Mouse (Mus musculus) forebrain, embryonic 14.5 days (tissue): ENCODE results near the gene Lrrc25. TPM values are rescaled to one million over a fixed set of nuclear protein-coding genes. Genes with fewer than 3 reads are reported as not detected.

ENCODE experiments used
- ATAC-seq: fragments of 200-750 bp; cut with Nextera tagmentation; 2 replicates; pipeline ENCODE4 v1.8.0; 2017; ENCODE audit warnings: mild to moderate bottlenecking, moderate library complexity
- DNase-seq: peaks from one replicate; pipeline ENCODE4 v3.0.0-alpha.2; 2015; ENCODE audit warnings: low spot score
- H3K27ac ChIP-seq: fragments of 300-500 bp; sonication (generic); 2 replicates; pipeline ENCODE4 v1.5.1; 2014; ENCODE audit warnings: low read depth, mild to moderate bottlenecking, control low read depth, low read length, moderate library complexity
- H3K27me3 ChIP-seq: fragments of 300-500 bp; sonication (generic); replicated peaks from 2 replicates; pipeline ENCODE4 v1.6.1; 2014; ENCODE audit warnings: low read length, control low read depth, mixed read lengths; ENCODE audit not compliant: control insufficient read depth, insufficient read depth
- H3K36me3 ChIP-seq: fragments of 300-500 bp; sonication (generic); 2 replicates; pipeline ENCODE4 v1.6.1; 2014; ENCODE audit warnings: low read length, control low read depth; ENCODE audit not compliant: control insufficient read depth, insufficient read depth
- H3K4me1 ChIP-seq: fragments of 300-500 bp; sonication (generic); 2 replicates; pipeline ENCODE4 v1.6.1; 2014; ENCODE audit warnings: antibody characterized with exemption, low read length, control low read depth; ENCODE audit not compliant: control insufficient read depth, insufficient read depth
- H3K4me2 ChIP-seq: fragments of 300-500 bp; sonication (generic); 2 replicates; pipeline ENCODE4 v1.6.1; 2014; ENCODE audit warnings: mild to moderate bottlenecking, control low read depth, low read length
- H3K4me3 ChIP-seq: fragments of 300-500 bp; sonication (generic); 2 replicates; pipeline ENCODE4 v1.5.1; 2014; ENCODE audit warnings: low read depth, low read length, control low read depth
- H3K9ac ChIP-seq: fragments of 300-500 bp; sonication (generic); 2 replicates; pipeline ENCODE4 v1.6.1; 2014; ENCODE audit warnings: mild to moderate bottlenecking, low read length, control low read depth, moderate library complexity
- H3K9me3 ChIP-seq: fragments of 300-500 bp; sonication (generic); replicated peaks from 2 replicates; pipeline ENCODE4 v1.6.1; 2016; ENCODE audit warnings: low read length, control low read depth, mixed read lengths; ENCODE audit not compliant: control insufficient read depth
- WGBS: fragments of 180-500 bp; shearing (Covaris S2); extraction: QIAGEN DNeasy Blood & Tissue Kit; methylation state at CpG from one replicate; pipeline ENCODE4 v1.1.7; 2014; 5-methylcytosine and 5-hydroxymethylcytosine counted together
- polyA plus RNA-seq: library from polyadenylated mRNA; unstranded; fragments of >200 nt; fragmentation: Nextera tagmentation; extraction: Ambion mirVana; gene quantifications from 2 replicates; pipeline ENCODE4 v1.2.1, GENCODE M21; 2014

The Lrrc25 gene
- polyA plus RNA-seq, 1 experiment from 2014 or later: 1.9 TPM

DNA sequence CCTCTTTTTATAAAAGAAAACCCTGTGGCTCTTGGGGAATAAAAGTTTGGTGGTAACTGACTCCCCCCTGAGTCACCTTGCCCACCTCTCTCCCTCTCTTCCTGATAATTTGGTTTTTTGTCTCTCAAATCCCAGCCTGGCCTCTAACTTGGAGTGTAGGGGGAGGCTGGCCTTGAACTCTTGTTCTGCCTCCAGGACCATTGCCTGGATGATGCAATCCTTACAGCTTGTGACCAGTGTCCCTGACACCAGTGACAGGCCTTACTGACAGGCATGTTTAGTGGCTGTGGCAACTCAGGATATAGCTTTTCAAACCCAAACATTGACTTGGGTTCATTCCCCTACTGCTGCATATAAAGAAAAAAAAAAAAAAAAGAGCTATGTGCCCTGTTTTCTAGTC is 30.8 kb downstream of the Lrrc25 start:
- Histone ChIP-seq H3K36me3 (peaks cover 25% of the 10 kb centered on the region), H3K4me2 (no peak overlapping the region), H3K4me1 (peaks cover 7% of the 10 kb centered on the region), H3K27ac (no peak overlapping the region), H3K9ac (0 out of 2 replicates have a peak overlapping the region, but pooled peaks have one; percentile 21), H3K9me3 (no peaks in the 10 kb centered on the region), H3K27me3 (no peaks in the 10 kb centered on the region; the same call in 1 of the 2 replicates), H3K4me3 (no peak overlapping the region)
- ATAC-seq (no peak), DNase-seq (no peak)

GRCm38 (mm10) chr8:70647343-70648163 is 31.6 kb downstream of the Lrrc25 start:
- 71% methylated on average over 8 of the region's 8 CpGs for whole genome bisulfite sequencing

GRCm38 (mm10) chr8:70648164-70648442 is 32.1 kb downstream of the Lrrc25 start:
- H3K36me3 ChIP-seq: peaks cover 33% of the 10 kb centered on the region
- H3K4me2 ChIP-seq: no peak overlapping the region
- WGBS: 78% methylated on average over 1 of the region's 1 CpGs
- ATAC-seq (no peak), DNase-seq (no peak)
- no peak overlapping the region for H3K9ac ChIP-seq
- no peaks in the 10 kb centered on the region; the same call in 1 of the 2 replicates for H3K27me3 ChIP-seq
- no peaks in the 10 kb centered on the region for H3K9me3 ChIP-seq
- H3K27ac ChIP-seq: no peak overlapping the region
- H3K4me3 ChIP-seq: no peak overlapping the region
- H3K4me1 ChIP-seq: peaks cover 7% of the 10 kb centered on the region

More at GRCm38 (mm10) chr8:70647343-70648163, 31.6 kb downstream of the Lrrc25 start:
- Histone ChIP-seq H3K4me2 (no peak overlapping the region), H3K27ac (no peak overlapping the region), H3K4me1 (peaks cover 7% of the 10 kb centered on the region), H3K4me3 (no peak overlapping the region), H3K9me3 (no peaks in the 10 kb centered on the region), H3K9ac (peak overlapping the region; percentile 35; the same call in 1 of the 2 replicates), H3K36me3 (peaks cover 32% of the 10 kb centered on the region), H3K27me3 (no peaks in the 10 kb centered on the region; the same call in 1 of the 2 replicates)
- DNase-seq (no peak), ATAC-seq (no peak)

- peaks cover 7% of the 10 kb centered on the region for H3K4me1 ChIP-seq
- no peaks in the 10 kb centered on the region; the same call in 1 of the 2 replicates for H3K27me3 ChIP-seq
- ATAC-seq: peak; percentile 21
- peak overlapping the region; percentile 61; the same call in 1 of the 2 replicates for H3K27ac ChIP-seq
- no peak overlapping the region for H3K4me2 ChIP-seq
- H3K4me3 ChIP-seq: no peak overlapping the region
- H3K9ac ChIP-seq: no peak overlapping the region
- peaks cover 34% of the 10 kb centered on the region for H3K36me3 ChIP-seq
- 46% methylated on average over 3 of the region's 3 CpGs for WGBS
- H3K9me3 ChIP-seq: no peaks in the 10 kb centered on the region
- DNase-seq: no peak
Observed at GRCm38 (mm10) chr8:70648921-70649320, 33.0 kb downstream of the Lrrc25 start.

- H3K27ac ChIP-seq: peak overlapping the region; percentile 61; the same call in 1 of the 2 replicates
- no peaks in the 10 kb centered on the region; the same call in 1 of the 2 replicates for H3K27me3 ChIP-seq
- no peak overlapping the region for H3K9ac ChIP-seq
- peaks cover 37% of the 10 kb centered on the region for H3K36me3 ChIP-seq
- H3K4me2 ChIP-seq: no peak overlapping the region
- ATAC-seq (peak; percentile 64), DNase-seq (peak; percentile 91)
- no peaks in the 10 kb centered on the region for H3K9me3 ChIP-seq
- H3K4me1 ChIP-seq: peaks cover 7% of the 10 kb centered on the region
- WGBS: 41% methylated on average over 4 of the region's 4 CpGs
- no peak overlapping the region for H3K4me3 ChIP-seq
Observed at GRCm38 (mm10) chr8:70649324-70649723, 33.4 kb downstream of the Lrrc25 start.

DNA sequence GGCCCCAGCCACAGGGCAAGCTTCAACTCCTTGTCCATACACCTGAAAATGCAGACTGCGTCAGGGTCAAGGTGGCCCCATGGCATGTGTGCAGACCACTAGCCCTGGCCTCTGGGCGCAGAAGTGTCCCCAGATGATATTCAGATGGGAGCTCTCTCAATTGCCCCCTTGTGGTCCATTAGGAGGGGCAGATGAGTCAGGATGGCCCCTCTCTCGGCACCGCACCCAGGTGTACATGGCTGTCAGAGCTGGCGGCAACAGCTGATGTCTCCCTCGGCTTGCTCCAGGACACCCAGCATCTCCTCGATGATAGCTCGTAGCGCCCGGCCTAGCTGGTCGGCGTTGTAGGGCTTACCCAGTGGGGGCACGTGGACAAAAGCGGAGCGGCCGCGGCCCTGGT is 34.4 kb downstream of the Lrrc25 start:
- Histone ChIP-seq H3K4me1 (peaks cover 8% of the 10 kb centered on the region), H3K27ac (peak overlapping the region; percentile 17; the same call in 1 of the 2 replicates), H3K36me3 (peaks cover 47% of the 10 kb centered on the region), H3K9ac (no peak overlapping the region), H3K27me3 (no peaks in the 10 kb centered on the region), H3K4me3 (no peak overlapping the region), H3K4me2 (no peak overlapping the region), H3K9me3 (no peaks in the 10 kb centered on the region)
- DNase-seq (no peak), ATAC-seq (no peak)
- WGBS: 96% methylated on average over 17 of the region's 17 CpGs

- DNase-seq: no peak
Observed at GRCm38 (mm10) chr8:70653226-70653625, 37.3 kb downstream of the Lrrc25 start.

DNA sequence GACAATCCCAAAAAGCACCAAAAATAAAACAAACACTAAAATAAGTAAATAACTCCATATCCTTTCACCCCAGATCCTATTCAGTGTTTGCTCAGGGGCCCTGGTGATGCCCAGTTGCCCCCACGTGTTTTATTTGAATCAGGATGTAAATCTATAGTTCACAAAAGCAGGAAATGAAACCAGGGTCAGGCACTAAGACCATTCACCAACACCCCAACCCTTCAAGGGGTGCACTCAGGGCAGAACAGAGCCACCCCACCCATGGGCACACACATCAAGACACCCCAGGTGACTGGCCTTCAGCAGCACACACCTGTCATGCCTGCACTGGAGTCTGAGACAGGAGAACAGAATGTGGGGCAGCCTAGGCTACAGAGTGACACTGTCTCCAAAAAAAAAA is 38.2 kb downstream of the Lrrc25 start:
- no peak overlapping the region for H3K4me3 ChIP-seq
- H3K4me2 ChIP-seq: no peak overlapping the region
- H3K36me3 ChIP-seq: peaks cover 49% of the 10 kb centered on the region
- ATAC-seq: no peak
- H3K9me3 ChIP-seq: no peaks in the 10 kb centered on the region
- H3K4me1 ChIP-seq: peaks cover 29% of the 10 kb centered on the region
- no peak overlapping the region for H3K27ac ChIP-seq
- 79% methylated on average over 1 of the region's 1 CpGs for WGBS
- DNase-seq: no peak
- H3K27me3 ChIP-seq: no peaks in the 10 kb centered on the region
- no peak overlapping the region for H3K9ac ChIP-seq

More at GRCm38 (mm10) chr8:70653226-70653625, 37.3 kb downstream of the Lrrc25 start:
- H3K27ac ChIP-seq: no peak overlapping the region
- 75% methylated on average over 2 of the region's 2 CpGs for WGBS
- H3K4me3 ChIP-seq: no peak overlapping the region
- H3K27me3 ChIP-seq: no peaks in the 10 kb centered on the region
- no peak overlapping the region for H3K4me2 ChIP-seq
- H3K9me3 ChIP-seq: no peaks in the 10 kb centered on the region
- H3K4me1 ChIP-seq: peaks cover 21% of the 10 kb centered on the region
- peaks cover 49% of the 10 kb centered on the region for H3K36me3 ChIP-seq
- no peak overlapping the region for H3K9ac ChIP-seq
- ATAC-seq: no peak

GRCm38 (mm10) chr8:70655469-70655868 is 39.5 kb downstream of the Lrrc25 start:
- WGBS: 8% methylated on average over 2 of the region's 2 CpGs
- Histone ChIP-seq H3K36me3 (peaks cover 37% of the 10 kb centered on the region), H3K4me3 (no peak overlapping the region), H3K4me1 (peaks cover 28% of the 10 kb centered on the region), H3K27me3 (no peaks in the 10 kb centered on the region), H3K4me2 (no peak overlapping the region), H3K27ac (peak overlapping the region; percentile 92), H3K9ac (no peak overlapping the region), H3K9me3 (no peaks in the 10 kb centered on the region)
- no peak for ATAC-seq
- DNase-seq: no peak
